Mouse (Mus musculus) lung, postnatal 0 days (tissue): Measurements from ENCODE around the gene Dchs2.

ENCODE experiments used
- CTCF ChIP-seq: IDR thresholded peaks from 2 replicates; pipeline ENCODE4 v1.5.1; 2016; ENCODE audit warnings: antibody characterized with exemption, mild to moderate bottlenecking
- EP300 ChIP-seq: IDR thresholded peaks from 2 replicates; pipeline ENCODE4 v1.6.1; 2016; ENCODE audit warnings: antibody characterized with exemption, mild to moderate bottlenecking, control low read depth

DNA sequence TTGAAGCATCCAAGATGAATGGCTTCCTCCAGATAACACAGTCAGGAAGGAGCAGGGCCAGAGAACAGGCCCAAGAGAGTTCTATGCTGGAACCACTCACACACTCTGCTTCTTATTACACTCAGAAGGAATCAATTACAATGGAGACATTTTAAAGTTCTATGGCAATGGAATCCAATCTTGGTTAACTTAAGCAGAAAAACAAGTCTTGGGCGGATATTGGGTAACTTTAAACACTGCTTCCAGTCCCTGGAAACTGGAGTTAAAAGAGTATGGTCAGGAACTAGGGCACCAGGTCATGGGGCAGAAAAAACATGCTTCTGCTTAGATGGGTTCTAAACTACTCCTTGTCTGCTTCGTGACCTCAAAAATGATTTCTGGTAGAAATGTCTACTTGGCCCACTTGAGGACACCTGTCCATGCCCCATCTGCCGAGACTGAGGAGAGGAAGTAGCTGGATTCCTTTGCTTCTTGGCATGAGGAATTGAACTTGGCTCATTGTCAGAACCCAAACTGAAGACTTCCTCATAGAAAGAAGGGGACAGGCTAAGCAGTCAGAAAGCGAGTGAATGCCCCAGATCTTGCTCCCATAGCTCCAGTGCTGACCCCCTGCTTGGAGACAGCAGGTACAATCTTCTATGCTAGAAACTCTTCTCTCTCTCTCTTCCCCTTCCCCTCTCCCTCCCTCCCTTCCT lies 73.7 kb downstream of the Dchs2 start:
- TF ChIP-seq CTCF (no peak), EP300 (no peak)
